Mouse (Mus musculus) liver, postnatal 0 days (tissue): ENCODE results near the gene Xpnpep3.

ENCODE experiments used
- CTCF ChIP-seq: sonication (generic); IDR thresholded peaks from 2 replicates; pipeline ENCODE4 v1.5.1; 2016; ENCODE audit warnings: antibody characterized with exemption, low read depth
- EP300 ChIP-seq: IDR thresholded peaks from 2 replicates; pipeline ENCODE4 v1.6.1; 2016; ENCODE audit warnings: antibody characterized with exemption, low read depth, mild to moderate bottlenecking

DNA sequence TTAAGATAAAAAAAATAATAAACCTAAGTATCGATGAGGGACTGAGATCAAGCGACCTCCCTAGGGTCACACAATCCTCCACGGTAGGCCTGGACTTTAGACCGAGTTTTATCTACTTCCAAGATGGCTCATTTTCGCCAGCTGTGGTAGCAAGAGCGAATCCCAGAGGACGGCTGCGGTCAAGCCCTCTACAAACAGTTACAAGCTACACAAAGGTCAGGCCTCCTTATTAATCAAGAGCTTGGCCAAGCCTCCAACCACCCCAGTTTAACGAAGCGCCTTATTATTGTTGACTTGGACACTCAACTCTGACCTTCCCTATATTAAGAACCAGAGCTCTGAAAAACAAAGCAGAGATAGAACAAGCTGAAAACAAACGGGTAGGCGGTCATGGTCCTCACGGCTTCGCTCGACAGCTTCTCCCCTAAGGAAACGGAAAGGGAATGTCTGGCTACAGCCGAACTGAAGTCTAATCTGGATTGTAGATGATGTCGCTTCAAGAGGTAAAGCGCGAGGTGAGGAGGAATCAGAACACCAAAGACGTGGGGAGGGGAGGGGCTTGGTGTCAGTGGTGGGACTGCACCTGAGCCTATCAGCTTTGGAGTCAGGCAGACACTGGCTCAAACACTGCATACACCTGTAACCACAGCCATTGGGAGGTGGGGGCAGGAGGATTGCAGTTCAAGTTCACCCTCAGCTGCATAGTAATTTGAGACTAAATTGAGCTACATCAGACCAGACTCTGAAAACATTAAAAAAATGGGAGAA lies 79.7 kb downstream of the Xpnpep3 start:
- TF ChIP-seq CTCF (no peak), EP300 (no peak)
